Mouse (Mus musculus) liver, adult 2 months (tissue): Measurements from ENCODE around the gene Cetn4.

ENCODE experiments used
- CTCF ChIP-seq: fragments of 200-500 bp; IDR thresholded peaks from 2 replicates; pipeline ENCODE4 v1.5.1; 2011; ENCODE audit warnings: low read depth, low read length, control low read depth
- POLR2A ChIP-seq: fragments of 200-500 bp; IDR thresholded peaks from 2 replicates; pipeline ENCODE4 v1.6.1; 2011; ENCODE audit warnings: low read length, control low read depth; ENCODE audit not compliant: insufficient read depth; ENCODE audit errors: extremely low read depth

- TF ChIP-seq CTCF, result no peak
- TF ChIP-seq POLR2A, result no peak
These were observed 20.6 kb downstream of the Cetn4 start for GRCm38 (mm10) chr3:37291929-37292328.
